Mouse (Mus musculus): Measurements from ENCODE around the gene Brap. TPM values are rescaled to one million over a fixed set of nuclear protein-coding genes. Genes with fewer than 3 reads are reported as not detected.

Brap gene
- total RNA-seq, 2 experiments from 2014 or later = 42.1 to 56.0 TPM

DNA sequence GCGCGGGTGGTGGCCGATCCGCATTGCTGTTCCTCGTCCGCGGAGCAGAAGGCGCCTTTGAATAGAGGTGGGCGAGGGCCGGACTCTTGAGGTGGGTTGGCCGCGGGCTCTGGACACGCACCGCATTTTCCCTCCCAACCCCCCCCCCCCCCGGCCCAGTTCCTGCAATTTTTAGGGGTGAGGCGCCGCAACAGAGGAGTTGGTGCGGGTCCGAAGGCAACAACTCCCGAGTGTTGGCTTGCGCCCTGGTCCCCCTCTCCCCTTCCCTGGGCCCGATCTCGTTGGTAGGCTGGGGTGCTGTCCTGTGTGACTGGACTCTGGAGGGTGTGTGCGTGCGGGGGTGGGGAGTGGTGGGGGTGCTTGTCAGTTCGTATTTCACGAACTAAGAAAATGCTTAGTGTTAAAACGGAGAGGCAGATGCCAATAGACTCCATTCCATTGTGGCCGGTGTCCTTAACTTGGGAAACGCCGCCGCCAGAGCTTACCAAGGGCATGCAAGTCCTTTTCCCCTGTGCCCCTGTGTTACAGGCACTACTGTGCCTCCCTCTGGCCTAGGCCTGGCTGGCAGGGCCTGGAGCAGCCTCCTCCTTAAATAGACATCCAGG, 52.7 kb downstream of the Brap start:
- no peak for ATAC-seq (replicated peaks; ENCODE audit: poor library complexity, severe bottlenecking)

DNA sequence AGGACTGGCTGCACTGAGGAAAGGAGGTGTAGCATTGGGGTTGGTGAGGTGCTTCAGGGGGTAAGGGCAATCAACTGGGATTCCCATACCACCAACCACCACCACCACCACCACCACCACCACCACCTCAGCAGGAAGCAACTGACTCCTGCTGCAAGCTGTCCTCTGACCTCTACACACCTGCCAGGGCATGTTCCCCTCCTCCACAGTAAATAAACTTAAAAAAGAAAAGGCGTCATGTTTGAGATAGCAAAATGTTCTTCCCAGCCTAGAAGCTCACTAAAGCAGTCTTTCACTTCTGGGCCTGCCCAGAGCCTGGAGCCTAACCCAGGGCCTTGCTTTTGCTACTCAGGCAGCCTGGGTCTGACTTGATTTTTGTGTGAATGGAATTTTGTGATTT, 54.0 kb downstream of the Brap start:
- ATAC-seq (replicated peaks; ENCODE audit: poor library complexity, severe bottlenecking) = no peak

DNA sequence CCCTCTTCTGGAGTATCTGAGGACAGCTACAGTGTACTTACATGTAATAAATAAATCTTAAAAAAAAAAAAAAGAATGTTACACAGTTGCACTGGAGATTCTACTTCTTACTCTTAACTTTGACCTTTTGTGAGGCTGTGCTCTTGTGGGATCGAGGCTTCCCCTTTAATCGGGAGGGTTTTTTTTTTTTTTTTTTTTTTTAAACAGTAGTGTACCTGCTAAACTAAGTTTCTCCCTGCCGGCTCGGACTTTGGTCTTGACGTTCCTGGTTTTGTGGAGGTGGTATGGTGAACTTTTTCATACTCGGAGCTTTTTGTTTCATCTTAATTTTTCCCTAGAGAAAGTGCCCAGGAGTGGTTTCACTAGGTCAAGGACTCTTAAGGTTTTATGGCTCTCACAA, 54.6 kb downstream of the Brap start:
- no peak for ATAC-seq (replicated peaks; ENCODE audit: poor library complexity, severe bottlenecking)

DNA sequence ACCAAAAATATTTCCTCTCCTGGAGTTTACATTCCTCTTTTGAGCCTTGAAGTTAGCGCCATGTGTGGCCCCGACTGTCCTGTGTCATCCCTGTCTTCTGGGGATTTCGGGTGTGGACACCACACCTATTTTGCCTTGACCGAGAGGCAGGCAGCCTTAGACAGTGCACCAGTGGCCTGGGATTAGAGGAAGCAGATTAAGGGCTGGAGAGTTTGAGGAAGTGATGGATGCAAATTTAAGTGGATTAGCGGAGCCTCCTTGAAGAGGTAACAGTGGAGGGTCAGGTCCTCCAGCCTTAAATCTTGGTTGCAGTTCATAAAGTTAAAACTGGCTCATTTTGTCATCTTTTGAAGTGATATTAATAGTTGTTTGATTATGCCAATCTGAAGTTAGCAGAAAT, 58.1 kb downstream of the Brap start:
- 0 out of 2 replicates have a peak, but pooled peaks have one; percentile 13 for ATAC-seq (replicated peaks; ENCODE audit: poor library complexity, severe bottlenecking)

DNA sequence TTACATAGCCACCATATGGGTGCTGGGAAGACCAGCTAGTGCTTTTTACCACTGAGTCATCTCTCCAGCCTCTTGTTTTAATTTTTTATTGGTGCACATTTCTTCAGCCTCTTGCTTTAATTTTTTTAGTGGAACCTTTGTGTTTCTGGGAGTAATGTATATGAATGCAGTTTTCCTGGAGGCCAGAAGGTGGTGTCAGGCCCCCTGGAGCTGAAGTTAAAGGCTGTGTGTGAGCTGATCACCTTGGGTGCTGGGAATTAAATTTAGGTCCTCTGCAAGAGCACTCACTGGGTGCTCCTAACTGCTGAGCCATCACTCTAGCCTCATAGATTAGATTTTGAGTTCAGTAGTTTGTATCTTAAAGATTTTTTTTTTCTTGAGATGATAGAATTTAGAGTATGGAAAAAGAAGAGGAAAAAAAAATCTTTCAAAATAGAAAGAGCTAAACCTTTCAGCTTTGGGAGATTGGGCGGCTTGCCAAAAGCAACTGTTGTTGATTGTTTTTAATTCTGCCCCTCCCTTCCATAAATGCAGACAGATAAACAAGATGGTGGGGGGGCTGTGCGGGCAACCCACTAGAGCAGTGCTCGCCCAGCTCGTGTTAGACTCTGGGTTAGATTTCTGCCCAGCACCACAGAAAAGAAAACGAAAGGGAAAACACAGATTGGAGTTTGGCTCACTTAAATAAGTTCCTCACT, 60.7 kb downstream of the Brap start:
- ATAC-seq (replicated peaks; ENCODE audit: poor library complexity, severe bottlenecking) = no peak

DNA sequence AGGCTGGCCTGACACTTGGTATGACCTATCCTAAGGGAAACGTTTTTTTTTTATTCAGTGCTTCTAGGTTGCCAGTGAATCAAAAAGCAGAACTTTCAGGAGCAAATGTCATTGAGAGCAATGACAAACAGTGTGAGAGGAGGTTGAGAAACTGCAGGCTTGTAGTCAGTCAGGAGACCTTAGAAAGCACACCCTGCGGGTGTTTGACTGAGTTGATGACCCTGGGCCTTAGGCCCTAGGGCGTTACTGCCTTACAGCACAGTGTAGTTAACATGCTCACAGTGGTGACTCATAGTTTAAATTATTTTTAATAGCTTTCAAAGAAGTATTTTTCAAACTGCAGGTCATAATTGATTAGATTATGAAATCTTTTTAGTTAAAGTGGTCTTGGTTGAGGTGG, 61.5 kb downstream of the Brap start:
- ATAC-seq (replicated peaks; ENCODE audit: poor library complexity, severe bottlenecking) = peak; percentile 72

DNA sequence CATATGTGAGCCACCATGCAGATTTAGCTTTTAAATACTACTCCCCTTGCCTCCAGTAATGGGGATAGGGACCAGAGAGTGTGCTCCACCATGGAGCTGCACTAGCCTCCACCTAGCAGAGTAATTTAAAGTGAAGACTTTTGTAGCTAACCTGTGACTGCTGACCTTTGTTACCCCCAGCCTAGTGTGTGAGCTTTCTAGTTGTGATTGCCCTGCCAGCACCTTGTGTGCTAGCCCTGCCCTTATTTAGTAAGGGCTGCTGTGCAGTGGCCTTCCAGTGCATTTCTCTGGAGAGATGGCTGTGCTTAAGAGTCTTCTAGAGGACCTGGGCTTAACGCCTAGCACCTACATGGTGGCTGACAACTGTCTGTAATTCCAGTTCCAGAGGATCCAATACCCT, 64.3 kb downstream of the Brap start:
- ATAC-seq (replicated peaks; ENCODE audit: poor library complexity, severe bottlenecking) = no peak

DNA sequence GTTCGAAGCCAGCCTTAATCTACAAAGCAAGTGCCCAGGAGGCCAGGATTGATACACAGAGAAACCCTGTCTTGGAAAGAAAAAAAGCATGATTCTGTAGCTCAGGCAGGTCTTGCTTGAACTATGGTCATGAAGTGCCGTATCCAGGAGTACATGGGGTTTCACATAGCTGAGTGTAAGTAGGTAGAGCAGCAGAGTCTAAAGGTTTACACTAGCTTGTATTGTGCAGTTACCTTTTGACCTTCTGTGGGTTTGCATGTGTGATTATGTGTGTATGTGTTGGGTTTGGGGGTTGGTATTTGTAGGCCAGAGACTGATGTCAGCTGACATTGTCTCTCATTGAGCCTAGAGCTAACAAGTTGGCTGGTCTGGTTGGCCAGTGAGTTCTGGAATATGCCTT, 69.7 kb downstream of the Brap start:
- ATAC-seq (replicated peaks; ENCODE audit: poor library complexity, severe bottlenecking) = no peak

DNA sequence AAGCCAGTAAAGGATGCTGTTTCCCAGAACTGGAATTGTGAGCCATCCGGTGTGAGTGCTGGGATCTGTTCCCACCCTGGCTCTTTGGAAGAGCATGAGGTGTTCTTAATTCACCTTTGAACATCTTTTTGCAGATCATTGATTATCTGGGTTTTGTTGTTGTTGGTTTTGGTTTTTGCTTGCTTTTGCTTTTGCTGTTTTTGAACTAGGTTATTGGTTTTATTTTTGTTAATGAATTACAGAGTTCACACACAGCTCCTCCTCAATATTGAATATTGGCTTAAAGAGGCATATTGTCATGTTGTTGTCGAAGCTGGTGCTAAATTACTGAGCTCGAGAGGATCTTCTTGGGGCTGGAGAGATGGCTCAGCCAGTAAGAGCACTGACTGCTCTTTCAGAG, 76.3 kb downstream of the Brap start:
- ATAC-seq (replicated peaks; ENCODE audit: poor library complexity, severe bottlenecking) = no peak

Other genes starting within 250 kb of the Brap start
- not detected in 2 replicates for gene Tmem116, start 208.7 kb upstream of the Brap start, total RNA-seq (2014; fragmentation: Nextera tagmentation)
- 0.62 and 0.69 TPM in 2 replicates for gene Tmem116, start 208.7 kb upstream of the Brap start, total RNA-seq (2017)
- 410 and 421 TPM in 2 replicates for gene Erp29, start 208.1 kb upstream of the Brap start, total RNA-seq (2014; fragmentation: Nextera tagmentation)
- 928 and 1,056 TPM in 2 replicates for gene Erp29, start 208.1 kb upstream of the Brap start, total RNA-seq (2017)
- not detected in 2 replicates for gene Adam1b, start 157.1 kb upstream of the Brap start, total RNA-seq (2014; fragmentation: Nextera tagmentation)
- 0.15 TPM in 1 of 2 replicates, not detected in the other for gene Adam1b, start 157.1 kb upstream of the Brap start, total RNA-seq (2017)
- gene Adam1a, start 115.1 kb upstream of the Brap start, total RNA-seq (2014; fragmentation: Nextera tagmentation) = 2.6 and 2.8 TPM in 2 replicates
- 1.1 and 2.1 TPM in 2 replicates for gene Adam1a, start 115.1 kb upstream of the Brap start, total RNA-seq (2017)
- not detected in 2 replicates for gene Gm42878, start 115.1 kb upstream of the Brap start, total RNA-seq (2014; fragmentation: Nextera tagmentation)
- gene Gm42878, start 115.1 kb upstream of the Brap start, total RNA-seq (2017) = not detected in 2 replicates
- 60.9 and 128 TPM in 2 replicates for gene Mapkapk5, start 114.7 kb upstream of the Brap start, total RNA-seq (2014; fragmentation: Nextera tagmentation)
- gene Mapkapk5, start 114.7 kb upstream of the Brap start, total RNA-seq (2017) = 91.6 and 97.7 TPM in 2 replicates
- gene Aldh2, start 66.7 kb upstream of the Brap start, total RNA-seq (2014; fragmentation: Nextera tagmentation) = 217 and 230 TPM in 2 replicates
- 277 and 283 TPM in 2 replicates for gene Aldh2, start 66.7 kb upstream of the Brap start, total RNA-seq (2017)
- 0.84 and 2.5 TPM in 2 replicates for gene Acad12, start 41.6 kb upstream of the Brap start, total RNA-seq (2014; fragmentation: Nextera tagmentation)
- 2.7 and 3.3 TPM in 2 replicates for gene Acad12, start 41.6 kb upstream of the Brap start, total RNA-seq (2017)
- gene Acad10, start within 50 bp of the Brap start, total RNA-seq (2014; fragmentation: Nextera tagmentation) = 1.7 and 2.7 TPM in 2 replicates
- 2.1 and 4.5 TPM in 2 replicates for gene Acad10, start within 50 bp of the Brap start, total RNA-seq (2017)
- gene Atxn2, start 50.8 kb downstream of the Brap start, total RNA-seq (2014; fragmentation: Nextera tagmentation) = 73.0 and 98.5 TPM in 2 replicates
- 30.9 and 41.5 TPM in 2 replicates for gene Atxn2, start 50.8 kb downstream of the Brap start, total RNA-seq (2017)
- gene Sh2b3, start 177.1 kb downstream of the Brap start, total RNA-seq (2014; fragmentation: Nextera tagmentation) = 31.5 and 32.8 TPM in 2 replicates
- gene Sh2b3, start 177.1 kb downstream of the Brap start, total RNA-seq (2017) = 11.9 and 12.5 TPM in 2 replicates
- 0.62 and 2.6 TPM in 2 replicates for gene Pheta1, start 188.4 kb downstream of the Brap start, total RNA-seq (2014; fragmentation: Nextera tagmentation)
- gene Pheta1, start 188.4 kb downstream of the Brap start, total RNA-seq (2017) = 1.1 and 2.2 TPM in 2 replicates